10 mouse cellular contexts compared by ENCODE assay signal in the genomic region with DNA sequence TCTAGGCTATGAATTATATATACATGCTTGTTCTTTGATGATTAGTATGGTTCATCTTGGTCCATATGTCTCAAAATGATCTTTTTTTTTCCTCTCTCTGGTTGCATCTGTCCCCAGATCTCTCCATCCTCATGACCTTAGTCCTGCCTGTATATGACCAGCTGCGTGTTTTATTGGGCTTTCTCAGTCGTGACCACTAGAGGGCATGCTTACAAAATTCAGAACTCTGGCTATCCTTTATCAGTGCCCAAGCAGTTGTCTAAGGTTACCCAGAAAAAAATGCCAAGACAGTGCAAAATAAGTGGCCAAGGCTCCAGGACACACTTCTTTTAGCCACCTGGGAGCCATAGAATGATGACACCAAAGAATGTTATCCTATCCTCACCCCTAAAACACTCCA. TPM values are rescaled to one million over a fixed set of nuclear protein-coding genes. Genes with fewer than 3 reads are reported as not detected.
DNase-seq lines count a peak whose midpoint lies in the region; ATAC-seq and TF ChIP-seq lines count a peak whose summit lies in the region.
"Had no signal": no experiment of that assay in that cellular context is flagged by ENCODE, and none has a peak within 500 bp of the region (broad histone marks: within the 10 kb centered on the region; RNA-seq: fewer than 3 reads in every experiment).

No protein-coding gene starts in this region.

- H3K4me2 ChIP-seq in forebrain, embryonic 14.5 days (ENCODE audit: low read length) = no peak overlapping the region

- H3K9me3 ChIP-seq in forebrain, embryonic 14.5 days (replicated peaks; ENCODE audit: control insufficient read depth, low read length) = no peaks in the 10 kb centered on the region

- peaks cover 59% of the 10 kb centered on the region for H3K36me3 ChIP-seq in C2C12 (ENCODE audit: control insufficient read depth, insufficient read depth)
- H3K36me3 ChIP-seq in forebrain, embryonic 14.5 days (ENCODE audit: control insufficient read depth, insufficient read depth, low read length) = peaks cover 59% of the 10 kb centered on the region

- peak; percentile 33 for TF ChIP-seq CTCF in C2C12 (IDR thresholded peaks at IDR 0.05; ENCODE audit: control insufficient read depth, insufficient read depth, insufficient read length)

- H3ac ChIP-seq in C2C12 (ENCODE audit: control insufficient read depth, insufficient read length, low read depth) = no peak overlapping the region

- no peaks in the 10 kb centered on the region for H3K27me3 ChIP-seq in C2C12 (ENCODE audit: control insufficient read depth, insufficient read depth, insufficient read length)
- H3K27me3 ChIP-seq in forebrain, embryonic 14.5 days (replicated peaks; ENCODE audit: control insufficient read depth, insufficient read depth, low read length) = 0 out of 2 replicates have a peak, but pooled peaks cover under 1% of the 10 kb centered on the region

- H3K27ac ChIP-seq in forebrain, embryonic 14.5 days (ENCODE audit: low read depth, low read length) = no peak overlapping the region

- H3K4me3 ChIP-seq in C2C12 (ENCODE audit: insufficient read depth, poor library complexity, severe bottlenecking) = no peak overlapping the region
- H3K4me3 ChIP-seq in forebrain, embryonic 14.5 days (ENCODE audit: low read depth, low read length) = no peak overlapping the region

- peak; percentile 76 for ATAC-seq in forebrain, embryonic 14.5 days
- peak; percentile 91 for ATAC-seq in megakaryocyte-erythroid progenitor cell, adult 5-6 weeks (replicated peaks; ENCODE audit: low FRiP score, low TSS enrichment, poor library complexity, severe bottlenecking)

- WGBS in forebrain, embryonic 14.5 days = 5% methylated on average over 2 of the region's 2 CpGs

- no peak overlapping the region for H3K9ac ChIP-seq in forebrain, embryonic 14.5 days (ENCODE audit: low read length)

- H3K79me2 ChIP-seq in C2C12 (ENCODE audit: control insufficient read depth, insufficient read depth) = no peaks in the 10 kb centered on the region

- peak; percentile 52 for DNase-seq in adrenal gland, postnatal 10 days
- DNase-seq in adrenal gland, adult 8-10 months = no peak
- DNase-seq in c-Kit-positive CD71-positive TER-119-negative erythroid progenitor cells, embryonic 14.5 days (ENCODE audit: low read depth) = peak; percentile 65
- peak; percentile 71 for DNase-seq in forebrain, embryonic 14.5 days (ENCODE audit: low spot score)
- peak; percentile 55 for DNase-seq in kidney, postnatal 10 days
- DNase-seq in thymus, postnatal 14 days = peak; percentile 32

- no peaks in the 10 kb centered on the region for H3K79me3 ChIP-seq in C2C12 (ENCODE audit: low read depth)

- H3K4me1 ChIP-seq in forebrain, embryonic 14.5 days (ENCODE audit: control insufficient read depth, insufficient read depth, low read length) = no peaks in the 10 kb centered on the region

TF ChIP-seq in C2C12, 6 proteins besides CTCF, POLR2A, EP300 and RAD21:
- TF ChIP-seq FOSL1 (IDR thresholded peaks at IDR 0.05; ENCODE audit: insufficient read depth, low read length, poor library complexity, severe bottlenecking) (no peak), MAX (IDR thresholded peaks at IDR 0.05) (no peak)

RNA-seq across cellular contexts. Expression of gene Tub, which starts 6.1 kb away (rescaled TPM):
- 10 to 100 TPM; 20.7 to 27.5 TPM for total RNA-seq in adrenal gland, postnatal 10 days (2021)
- total RNA-seq in adrenal gland, adult 8-10 months (2022) = 10 to 100 TPM; 36.0 to 70.2 (median 52.9) TPM
- 0.01 TPM for polyA plus RNA-seq in C2C12 (2012; fragmentation: generic; extraction: Trizol)
- 28.6 and 35.1 TPM in 2 replicates for polyA plus RNA-seq in forebrain, embryonic 14.5 days (2014; fragmentation: Nextera tagmentation; extraction: Ambion mirVana)
- total RNA-seq in megakaryocyte-erythroid progenitor cell, adult 5-6 weeks (2014; fragmentation: Nextera tagmentation) = not detected in 2 replicates
- not detected in 2 replicates for total RNA-seq in megakaryocyte-erythroid progenitor cell, adult 5-6 weeks (2017)

RNA-seq across cellular contexts. Expression of gene Eif3f, which starts 9.8 kb away (rescaled TPM):
- 100 to 1,000 TPM; 156 to 162 TPM for total RNA-seq in adrenal gland, postnatal 10 days (2021)
- total RNA-seq in adrenal gland, adult 8-10 months (2022) = 100 to 1,000 TPM; 133 to 158 (median 151) TPM
- polyA plus RNA-seq in C2C12 (2012; fragmentation: generic; extraction: Trizol) = 191 TPM
- polyA plus RNA-seq in forebrain, embryonic 14.5 days (2014; fragmentation: Nextera tagmentation; extraction: Ambion mirVana) = 70.8 and 91.0 TPM in 2 replicates
- 241 and 316 TPM in 2 replicates for total RNA-seq in megakaryocyte-erythroid progenitor cell, adult 5-6 weeks (2014; fragmentation: Nextera tagmentation)
- 53.5 and 112 TPM in 2 replicates for total RNA-seq in megakaryocyte-erythroid progenitor cell, adult 5-6 weeks (2017)

RNA-seq across cellular contexts. Expression of gene Nlrp10, which starts 14.0 kb away (rescaled TPM):
- under 1 TPM; 0.24 to 0.33 TPM for total RNA-seq in adrenal gland, postnatal 10 days (2021)
- total RNA-seq in adrenal gland, adult 8-10 months (2022) = under 1 TPM; 0.09 to 0.38 (median 0.24) TPM
- polyA plus RNA-seq in C2C12 (2012; fragmentation: generic; extraction: Trizol) = 0.02 TPM
- not detected in 2 replicates for polyA plus RNA-seq in forebrain, embryonic 14.5 days (2014; fragmentation: Nextera tagmentation; extraction: Ambion mirVana)
- total RNA-seq in megakaryocyte-erythroid progenitor cell, adult 5-6 weeks (2014; fragmentation: Nextera tagmentation) = 0.33 TPM in 1 of 2 replicates, not detected in the other
- 0.15 TPM in 1 of 2 replicates, not detected in the other for total RNA-seq in megakaryocyte-erythroid progenitor cell, adult 5-6 weeks (2017)

RNA-seq across cellular contexts. Expression of gene Olfr519, which starts 49.8 kb away (rescaled TPM):
- not detected for total RNA-seq in adrenal gland, postnatal 10 days (2021)
- not detected for total RNA-seq in adrenal gland, adult 8-10 months (2022)
- not detected for polyA plus RNA-seq in C2C12 (2012; fragmentation: generic; extraction: Trizol)
- polyA plus RNA-seq in forebrain, embryonic 14.5 days (2014; fragmentation: Nextera tagmentation; extraction: Ambion mirVana) = not detected in 2 replicates
- not detected in 2 replicates for total RNA-seq in megakaryocyte-erythroid progenitor cell, adult 5-6 weeks (2014; fragmentation: Nextera tagmentation)
- not detected in 2 replicates for total RNA-seq in megakaryocyte-erythroid progenitor cell, adult 5-6 weeks (2017)
- total RNA-seq: heart, postnatal 14 days had no signal
- polyA plus RNA-seq: small intestine, adult 2 months had no signal

RNA-seq across cellular contexts. Expression of gene Olfr518, which starts 59.2 kb away (rescaled TPM):
- not detected for total RNA-seq in adrenal gland, postnatal 10 days (2021)
- total RNA-seq in adrenal gland, adult 8-10 months (2022) = not detected
- not detected for polyA plus RNA-seq in C2C12 (2012; fragmentation: generic; extraction: Trizol)
- not detected in 2 replicates for polyA plus RNA-seq in forebrain, embryonic 14.5 days (2014; fragmentation: Nextera tagmentation; extraction: Ambion mirVana)
- not detected in 2 replicates for total RNA-seq in megakaryocyte-erythroid progenitor cell, adult 5-6 weeks (2014; fragmentation: Nextera tagmentation)
- total RNA-seq in megakaryocyte-erythroid progenitor cell, adult 5-6 weeks (2017) = not detected in 2 replicates
- total RNA-seq: heart, postnatal 14 days had no signal
- polyA plus RNA-seq: small intestine, adult 2 months had no signal

Comparison
In these comparisons a context has a peak if more than half of its experiments do, and no peak if none do; other contexts are left out.
1. RNA of gene Tub, which starts 6.1 kb away (total RNA-seq): 36.0 to 70.2 TPM in adrenal gland, adult 8-10 months and 20.7 to 27.5 TPM in adrenal gland, postnatal 10 days; not detected in megakaryocyte-erythroid progenitor cell, adult 5-6 weeks; every median in the first group is over 10 times any median in the second.